Mouse (Mus musculus) kidney, embryonic 15.5 days (tissue): Measurements from ENCODE around the gene Kif3a. TPM values are rescaled to one million over a fixed set of nuclear protein-coding genes. Genes with fewer than 3 reads are reported as not detected.

Source experiments
- ATAC-seq: fragments of 200-750 bp; cut with Nextera tagmentation; replicated peaks from 2 replicates; pipeline ENCODE4 v1.8.0; 2017; ENCODE audit warnings: moderate TSS enrichment; ENCODE audit not compliant: low FRiP score
- H3K27ac ChIP-seq: fragments of 300-500 bp; sonication (generic); 2 replicates; pipeline ENCODE4 v1.5.1; 2015; ENCODE audit warnings: mild to moderate bottlenecking, inconsistent platforms
- H3K27me3 ChIP-seq: fragments of 300-500 bp; sonication (generic); 2 replicates; pipeline ENCODE4 v1.6.1; 2015; ENCODE audit warnings: inconsistent platforms
- H3K36me3 ChIP-seq: fragments of 300-500 bp; sonication (generic); 2 replicates; pipeline ENCODE4 v1.6.1; 2015; ENCODE audit warnings: inconsistent platforms
- H3K4me1 ChIP-seq: fragments of 300-500 bp; sonication (generic); 2 replicates; pipeline ENCODE4 v1.6.1; 2015; ENCODE audit warnings: inconsistent platforms
- H3K4me2 ChIP-seq: fragments of 300-500 bp; sonication (generic); 2 replicates; pipeline ENCODE4 v1.6.1; 2015; ENCODE audit warnings: moderate library complexity, mild to moderate bottlenecking, inconsistent platforms
- H3K4me3 ChIP-seq: fragments of 300-500 bp; sonication (generic); replicated peaks from 2 replicates; pipeline ENCODE4 v1.5.1; 2015; ENCODE audit warnings: mild to moderate bottlenecking, inconsistent platforms
- H3K9ac ChIP-seq: fragments of 300-500 bp; sonication (generic); 2 replicates; pipeline ENCODE4 v1.6.1; 2015; ENCODE audit warnings: mild to moderate bottlenecking, inconsistent platforms
- H3K9me3 ChIP-seq: fragments of 300-500 bp; sonication (generic); replicated peaks from 2 replicates; pipeline ENCODE4 v1.6.1; 2016; ENCODE audit warnings: inconsistent platforms
- WGBS: fragments of 180-500 bp; shearing (Covaris S2); methylation state at CpG from one replicate; pipeline ENCODE4 v1.1.7; 2015; ENCODE audit warnings: mixed read lengths; 5-methylcytosine and 5-hydroxymethylcytosine counted together
- polyA plus RNA-seq: library from polyadenylated mRNA; unstranded; fragments of >200 nt; fragmentation: Nextera tagmentation; extraction: Ambion mirVana; gene quantifications from 2 replicates; pipeline ENCODE4 v1.2.1, GENCODE M21; 2015

The Kif3a gene
- polyA plus RNA-seq, 1 experiment from 2014 or later: 68.6 TPM

- 56% methylated on average over 4 of the region's 4 CpGs for WGBS
- H3K9me3 ChIP-seq: no peaks in the 10 kb centered on the region
- no peak overlapping the region for H3K9ac ChIP-seq
- no peak overlapping the region for H3K4me2 ChIP-seq
- H3K27ac ChIP-seq: no peak overlapping the region
- no peaks in the 10 kb centered on the region for H3K27me3 ChIP-seq
- no peaks in the 10 kb centered on the region for H3K36me3 ChIP-seq
- no peak for ATAC-seq
- peaks cover 66% of the 10 kb centered on the region for H3K4me1 ChIP-seq
- no peak overlapping the region for H3K4me3 ChIP-seq
These were observed 41.7 kb upstream of the Kif3a start for GRCm38 (mm10) chr11:53525461-53525860.

DNA sequence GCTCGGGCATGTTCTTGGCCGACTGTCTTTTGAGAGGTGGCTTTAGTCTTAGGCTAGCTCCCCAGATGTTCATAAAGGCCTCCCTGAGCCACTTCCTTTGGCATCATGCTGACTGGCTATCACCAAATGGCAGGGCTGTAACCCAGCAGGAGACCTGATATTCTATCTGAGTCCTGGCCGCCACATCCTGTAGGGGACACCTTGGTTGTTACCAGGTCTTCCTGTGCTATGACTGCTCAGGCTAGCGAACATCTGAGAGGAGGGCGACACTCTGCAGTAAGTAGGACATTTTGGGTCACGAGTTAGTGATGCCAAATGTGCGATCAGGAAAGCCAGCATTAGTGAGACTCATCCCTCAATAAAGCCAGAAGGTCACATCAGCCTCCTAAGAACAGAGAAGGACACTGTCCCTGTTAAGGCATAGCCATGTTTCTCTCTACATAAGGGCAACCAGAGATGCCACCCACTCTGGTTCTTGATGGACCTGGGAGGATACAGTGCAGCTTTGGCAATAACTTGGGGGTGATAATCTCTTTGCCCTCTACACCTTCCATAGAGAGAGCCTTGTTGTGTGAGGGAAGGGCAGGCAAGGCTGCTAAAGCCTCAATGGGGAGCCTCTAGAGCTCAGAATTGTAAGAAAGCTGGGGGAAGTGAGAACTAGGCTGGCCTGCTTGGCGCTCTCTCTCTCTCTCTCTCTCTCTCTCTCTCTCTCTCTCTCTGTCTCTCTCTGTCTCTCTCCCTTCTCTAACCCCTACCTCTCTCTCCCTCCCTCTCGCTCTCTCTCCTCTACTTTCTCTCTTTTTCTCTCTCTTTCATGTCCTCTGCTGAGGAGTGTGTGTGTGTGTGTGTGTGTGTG is 38.6 kb upstream of the Kif3a start:
- no peak for ATAC-seq
- 52% methylated on average over 9 of the region's 9 CpGs for WGBS
- no peak overlapping the region for H3K27ac ChIP-seq
- no peaks in the 10 kb centered on the region for H3K27me3 ChIP-seq
- H3K4me2 ChIP-seq: no peak overlapping the region
- no peaks in the 10 kb centered on the region for H3K9me3 ChIP-seq
- peaks cover 12% of the 10 kb centered on the region for H3K36me3 ChIP-seq
- peaks cover 39% of the 10 kb centered on the region for H3K4me1 ChIP-seq
- H3K4me3 ChIP-seq: no peak overlapping the region
- no peak overlapping the region for H3K9ac ChIP-seq

- Histone ChIP-seq H3K4me1 (peaks cover 34% of the 10 kb centered on the region), H3K27ac (no peak overlapping the region), H3K36me3 (peaks cover 18% of the 10 kb centered on the region), H3K9ac (no peak overlapping the region), H3K9me3 (no peaks in the 10 kb centered on the region), H3K4me2 (no peak overlapping the region), H3K4me3 (no peak overlapping the region), H3K27me3 (no peaks in the 10 kb centered on the region)
- ATAC-seq: no peak
- 59% methylated on average over 6 of the region's 6 CpGs for WGBS
These were observed 38.0 kb upstream of the Kif3a start for GRCm38 (mm10) chr11:53529253-53529557.

DNA sequence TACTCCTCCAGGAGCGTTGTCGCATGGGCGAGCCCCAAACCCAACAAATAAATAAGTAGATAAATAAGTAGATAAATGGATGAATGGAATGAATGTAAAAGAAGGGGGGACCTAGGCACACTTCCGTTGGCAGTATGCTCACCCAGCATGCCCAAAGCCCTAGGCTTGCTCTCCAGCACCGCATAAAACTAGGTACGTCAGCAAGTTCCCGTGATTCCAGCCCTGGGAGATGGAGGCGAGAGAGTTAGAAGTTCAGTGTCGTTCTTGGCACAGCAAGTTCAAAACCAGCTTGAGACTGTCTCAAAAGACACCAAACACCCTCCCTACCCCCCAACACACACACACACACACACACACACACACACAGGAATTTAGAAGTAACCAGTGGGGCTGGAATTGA is 37.2 kb upstream of the Kif3a start:
- peaks cover 26% of the 10 kb centered on the region for H3K36me3 ChIP-seq
- H3K27ac ChIP-seq: no peak overlapping the region
- no peaks in the 10 kb centered on the region for H3K9me3 ChIP-seq
- H3K4me2 ChIP-seq: no peak overlapping the region
- no peak overlapping the region for H3K9ac ChIP-seq
- 79% methylated on average over 9 of the region's 9 CpGs for WGBS
- H3K4me1 ChIP-seq: peaks cover 28% of the 10 kb centered on the region
- no peak for ATAC-seq
- no peak overlapping the region for H3K4me3 ChIP-seq
- H3K27me3 ChIP-seq: no peaks in the 10 kb centered on the region

DNA sequence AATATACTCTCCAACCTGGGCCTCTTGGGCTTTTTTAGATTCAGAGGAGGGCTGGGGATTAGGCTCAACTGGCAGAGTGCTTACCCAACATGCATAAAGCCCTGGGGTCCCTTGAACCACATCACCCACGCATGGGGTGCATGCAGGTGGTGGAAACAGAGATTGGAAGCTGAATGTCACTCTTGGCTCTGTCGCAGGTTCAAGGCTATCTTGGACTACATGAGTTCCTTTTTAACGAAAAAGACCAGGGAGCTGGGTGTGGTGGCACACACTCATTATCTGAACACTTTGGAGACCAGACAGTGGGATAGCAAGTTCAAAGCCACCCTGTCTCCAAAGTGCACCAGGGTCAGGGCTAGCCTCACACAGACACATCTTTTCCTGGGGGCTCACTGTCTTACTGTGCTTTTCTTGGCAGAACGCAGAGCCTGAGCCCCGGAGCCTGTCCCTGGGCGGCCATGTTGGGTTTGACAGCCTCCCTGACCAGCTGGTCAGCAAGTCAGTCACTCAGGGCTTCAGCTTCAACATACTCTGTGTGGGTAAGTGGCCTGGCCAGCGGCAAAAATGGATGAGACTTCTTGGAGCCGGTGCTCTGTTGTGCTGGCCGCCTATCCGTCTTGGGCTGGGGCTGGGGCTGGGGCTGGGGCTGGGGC is 35.5 kb upstream of the Kif3a start:
- no peak for ATAC-seq
- Histone ChIP-seq H3K27me3 (no peaks in the 10 kb centered on the region), H3K9me3 (no peaks in the 10 kb centered on the region), H3K4me1 (peaks cover 16% of the 10 kb centered on the region), H3K4me2 (no peak overlapping the region), H3K4me3 (no peak overlapping the region), H3K36me3 (peaks cover 43% of the 10 kb centered on the region), H3K9ac (no peak overlapping the region), H3K27ac (no peak overlapping the region)
- 97% methylated on average over 10 of the region's 10 CpGs for WGBS

DNA sequence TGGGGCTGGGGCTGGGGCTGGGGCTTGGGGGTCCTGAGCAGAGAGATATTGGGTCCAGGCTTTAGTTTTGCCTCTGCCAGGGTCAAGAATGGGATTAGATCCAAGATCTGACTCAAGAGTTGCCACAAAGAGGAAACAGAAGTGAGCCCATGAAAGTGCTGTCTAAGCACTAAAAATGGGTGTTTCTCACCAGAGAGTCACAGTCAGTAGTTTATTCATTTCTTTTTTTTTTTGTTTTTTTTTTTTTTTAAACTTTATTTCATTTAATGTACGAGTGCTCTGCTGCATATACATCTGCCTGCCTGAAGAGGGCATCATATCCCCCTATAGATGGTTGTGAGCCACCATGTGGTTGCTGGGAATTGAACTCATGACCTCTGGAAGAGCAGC is 35.0 kb upstream of the Kif3a start:
- no peak overlapping the region for H3K9ac ChIP-seq
- no peak overlapping the region for H3K27ac ChIP-seq
- no peaks in the 10 kb centered on the region for H3K9me3 ChIP-seq
- H3K4me2 ChIP-seq: no peak overlapping the region
- WGBS: 96% methylated on average over 1 of the region's 1 CpGs
- no peak for ATAC-seq
- no peak overlapping the region for H3K4me3 ChIP-seq
- H3K27me3 ChIP-seq: no peaks in the 10 kb centered on the region
- peaks cover 16% of the 10 kb centered on the region for H3K4me1 ChIP-seq
- H3K36me3 ChIP-seq: peaks cover 48% of the 10 kb centered on the region

DNA sequence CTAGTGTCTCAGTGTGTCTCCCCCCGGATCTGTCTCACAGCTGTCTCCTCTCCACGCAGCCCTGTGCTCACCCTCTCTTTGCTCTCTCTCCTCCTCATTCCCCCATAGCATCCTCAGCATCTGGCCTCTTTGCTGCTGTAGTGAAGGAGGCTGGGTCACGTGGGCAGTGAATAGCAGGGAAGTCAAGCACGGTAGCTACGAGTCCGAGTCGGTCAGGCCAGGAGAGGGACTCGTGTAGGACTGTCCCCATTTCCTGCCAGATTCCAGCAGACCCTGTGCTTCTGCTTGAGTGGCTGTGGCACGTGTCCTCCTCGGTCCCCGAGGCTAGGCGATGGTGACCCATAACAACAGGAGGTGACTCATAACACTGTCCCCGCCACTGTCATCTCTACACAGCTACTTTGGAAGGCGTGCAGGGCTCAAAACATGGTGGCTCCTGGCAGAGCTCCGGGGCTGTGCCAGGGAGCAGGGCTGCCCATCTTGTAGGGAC is 28.1 kb upstream of the Kif3a start:
- Histone ChIP-seq H3K9ac (no peak overlapping the region), H3K4me1 (peaks cover 7% of the 10 kb centered on the region; the same call in 1 of the 2 replicates), H3K27me3 (no peaks in the 10 kb centered on the region), H3K36me3 (peaks cover 67% of the 10 kb centered on the region), H3K27ac (no peak overlapping the region), H3K4me3 (no peak overlapping the region), H3K9me3 (no peaks in the 10 kb centered on the region), H3K4me2 (no peak overlapping the region)
- WGBS: 52% methylated on average over 15 of the region's 15 CpGs
- ATAC-seq: no peak

- 89% methylated on average over 3 of the region's 3 CpGs for WGBS
These were observed 26.8 kb upstream of the Kif3a start for GRCm38 (mm10) chr11:53540394-53540793.

GRCm38 (mm10) chr11:53541222-53541621 is 26.0 kb upstream of the Kif3a start:
- no peak overlapping the region for H3K9ac ChIP-seq
- no peaks in the 10 kb centered on the region for H3K9me3 ChIP-seq
- H3K4me3 ChIP-seq: no peak overlapping the region
- no peak for ATAC-seq
- H3K36me3 ChIP-seq: peaks cover 45% of the 10 kb centered on the region
- H3K4me2 ChIP-seq: no peak overlapping the region
- no peaks in the 10 kb centered on the region for H3K27me3 ChIP-seq
- no peak overlapping the region for H3K27ac ChIP-seq
- H3K4me1 ChIP-seq: peaks cover 7% of the 10 kb centered on the region; the same call in 1 of the 2 replicates
- 81% methylated on average over 11 of the region's 11 CpGs for WGBS

More at GRCm38 (mm10) chr11:53540394-53540793, 26.8 kb upstream of the Kif3a start:
- Histone ChIP-seq H3K36me3 (peaks cover 54% of the 10 kb centered on the region), H3K9ac (no peak overlapping the region), H3K27me3 (no peaks in the 10 kb centered on the region), H3K4me3 (no peak overlapping the region), H3K4me2 (no peak overlapping the region), H3K27ac (no peak overlapping the region), H3K9me3 (no peaks in the 10 kb centered on the region), H3K4me1 (peaks cover 7% of the 10 kb centered on the region; the same call in 1 of the 2 replicates)
- no peak for ATAC-seq

DNA sequence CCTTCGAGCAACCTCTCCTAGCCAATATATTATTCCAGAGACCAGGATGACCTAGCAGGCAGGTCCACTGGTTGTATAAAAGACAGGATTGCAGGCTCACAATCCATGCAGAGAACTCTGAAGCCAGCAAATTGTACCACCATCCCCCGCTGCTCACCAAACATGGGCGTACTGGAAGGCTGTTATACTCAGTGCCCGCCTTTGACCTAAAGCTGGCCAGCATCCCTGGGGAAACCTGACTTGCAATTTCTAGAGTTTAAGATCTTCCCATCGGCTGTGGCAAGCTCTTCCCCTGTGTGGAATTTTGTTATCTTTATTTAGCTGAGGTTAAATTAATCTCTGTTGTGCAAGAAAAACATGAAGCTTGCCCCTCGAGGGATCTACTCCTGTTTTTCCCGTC is 24.2 kb upstream of the Kif3a start:
- Histone ChIP-seq H3K4me1 (peaks cover 7% of the 10 kb centered on the region; the same call in 1 of the 2 replicates), H3K9me3 (no peaks in the 10 kb centered on the region), H3K9ac (no peak overlapping the region), H3K27me3 (no peaks in the 10 kb centered on the region), H3K36me3 (peaks cover 29% of the 10 kb centered on the region), H3K4me3 (no peak overlapping the region), H3K4me2 (no peak overlapping the region), H3K27ac (no peak overlapping the region)
- ATAC-seq: no peak
- WGBS: 52% methylated on average over 7 of the region's 7 CpGs

- no peak overlapping the region for H3K4me3 ChIP-seq
- H3K36me3 ChIP-seq: peaks cover 7% of the 10 kb centered on the region
- no peak for ATAC-seq
- H3K4me1 ChIP-seq: peaks cover 7% of the 10 kb centered on the region; the same call in 1 of the 2 replicates
- no peak overlapping the region for H3K4me2 ChIP-seq
- no peak overlapping the region for H3K9ac ChIP-seq
- no peak overlapping the region for H3K27ac ChIP-seq
- no peaks in the 10 kb centered on the region for H3K9me3 ChIP-seq
- 38% methylated on average over 6 of the region's 6 CpGs for WGBS
- no peaks in the 10 kb centered on the region for H3K27me3 ChIP-seq
These were observed 20.9 kb upstream of the Kif3a start for GRCm38 (mm10) chr11:53546271-53546670.

GRCm38 (mm10) chr11:53547566-53547965 is 19.6 kb upstream of the Kif3a start:
- ATAC-seq: no peak
- no peak overlapping the region for H3K4me3 ChIP-seq
- H3K4me2 ChIP-seq: no peak overlapping the region
- no peaks in the 10 kb centered on the region; the same call in 1 of the 2 replicates for H3K36me3 ChIP-seq
- H3K27me3 ChIP-seq: no peaks in the 10 kb centered on the region
- WGBS: 88% methylated on average over 6 of the region's 6 CpGs
- H3K4me1 ChIP-seq: peaks cover 6% of the 10 kb centered on the region; the same call in 1 of the 2 replicates
- H3K9me3 ChIP-seq: no peaks in the 10 kb centered on the region
- no peak overlapping the region for H3K27ac ChIP-seq
- no peak overlapping the region for H3K9ac ChIP-seq
